Mouse (Mus musculus) midbrain, embryonic 13.5 days (tissue): Measurements from ENCODE around the gene Coq10a. TPM values are rescaled to one million over a fixed set of nuclear protein-coding genes. Genes with fewer than 3 reads are reported as not detected.

Experiments used
- ATAC-seq: fragments of 200-750 bp; cut with Nextera tagmentation; 2 replicates; pipeline ENCODE4 v1.8.0; 2017; ENCODE audit warnings: mild to moderate bottlenecking, moderate TSS enrichment, moderate library complexity
- H3K27ac ChIP-seq: fragments of 300-500 bp; sonication (generic); 2 replicates; pipeline ENCODE4 v1.5.1; 2015; ENCODE audit warnings: inconsistent platforms, mild to moderate bottlenecking, moderate library complexity
- H3K27me3 ChIP-seq: fragments of 300-500 bp; sonication (generic); 2 replicates; pipeline ENCODE4 v1.6.1; 2015; ENCODE audit warnings: mild to moderate bottlenecking, inconsistent platforms
- H3K36me3 ChIP-seq: fragments of 300-500 bp; sonication (generic); 2 replicates; pipeline ENCODE4 v1.6.1; 2015; ENCODE audit warnings: mild to moderate bottlenecking, inconsistent platforms
- H3K4me1 ChIP-seq: fragments of 300-500 bp; sonication (generic); replicated peaks from 2 replicates; pipeline ENCODE4 v1.6.1; 2015; ENCODE audit warnings: inconsistent platforms
- H3K4me2 ChIP-seq: fragments of 300-500 bp; sonication (generic); replicated peaks from 2 replicates; pipeline ENCODE4 v1.6.1; 2015; ENCODE audit warnings: moderate library complexity, mild to moderate bottlenecking, inconsistent platforms
- H3K4me3 ChIP-seq: fragments of 300-500 bp; sonication (generic); replicated peaks from 2 replicates; pipeline ENCODE4 v1.5.1; 2015; ENCODE audit warnings: mild to moderate bottlenecking, inconsistent platforms
- H3K9ac ChIP-seq: fragments of 300-500 bp; sonication (generic); replicated peaks from 2 replicates; pipeline ENCODE4 v1.6.1; 2015; ENCODE audit warnings: mild to moderate bottlenecking, inconsistent platforms
- H3K9me3 ChIP-seq: fragments of 300-500 bp; sonication (generic); 2 replicates; pipeline ENCODE4 v1.6.1; 2016; ENCODE audit warnings: mild to moderate bottlenecking, inconsistent platforms
- WGBS: fragments of 180-500 bp; shearing (Covaris S2); methylation state at CpG from one replicate; pipeline ENCODE4 v1.1.7; 2015; 5-methylcytosine and 5-hydroxymethylcytosine counted together
- polyA plus RNA-seq: library from polyadenylated mRNA; unstranded; fragments of >200 nt; fragmentation: Nextera tagmentation; extraction: Ambion mirVana; gene quantifications from 2 replicates; pipeline ENCODE4 v1.2.1, GENCODE M21; 2015

The Coq10a gene
- polyA plus RNA-seq, 1 experiment from 2014 or later, result 34.3 TPM

- H3K4me2 ChIP-seq, result no peak overlapping the region
- no peak overlapping the region for H3K27ac ChIP-seq
- no peak for ATAC-seq
- 90% methylated on average over 5 of the region's 5 CpGs for WGBS
- peaks cover 74% of the 10 kb centered on the region for H3K36me3 ChIP-seq
- H3K9me3 ChIP-seq, result no peaks in the 10 kb centered on the region
- H3K9ac ChIP-seq, result no peak overlapping the region
- no peaks in the 10 kb centered on the region for H3K27me3 ChIP-seq
- H3K4me3 ChIP-seq, result no peak overlapping the region
- peaks cover 27% of the 10 kb centered on the region for H3K4me1 ChIP-seq
These were observed 11.8 kb upstream of the Coq10a start for GRCm38 (mm10) chr10:128380565-128380964.

GRCm38 (mm10) chr10:128379260-128379659 is 10.5 kb upstream of the Coq10a start:
- Histone ChIP-seq H3K4me2 (peak overlapping the region; percentile 15; the same call in 1 of the 2 replicates), H3K4me3 (no peak overlapping the region; the same call in 1 of the 2 replicates), H3K36me3 (peaks cover 61% of the 10 kb centered on the region), H3K27ac (no peak overlapping the region), H3K9me3 (no peaks in the 10 kb centered on the region), H3K27me3 (no peaks in the 10 kb centered on the region), H3K4me1 (peaks cover 27% of the 10 kb centered on the region), H3K9ac (peak overlapping the region; percentile 100; the same call in 1 of the 2 replicates)
- no peak for ATAC-seq
- 94% methylated on average over 7 of the region's 7 CpGs for WGBS

GRCm38 (mm10) chr10:128378462-128378861 is 9.7 kb upstream of the Coq10a start:
- Histone ChIP-seq H3K4me1 (peaks cover 27% of the 10 kb centered on the region), H3K9me3 (no peaks in the 10 kb centered on the region), H3K27ac (peak overlapping the region; percentile 97; the same call in 1 of the 2 replicates), H3K27me3 (no peaks in the 10 kb centered on the region), H3K4me2 (peak overlapping the region; percentile 79), H3K9ac (peak overlapping the region; percentile 100), H3K4me3 (peak overlapping the region; percentile 96), H3K36me3 (peaks cover 53% of the 10 kb centered on the region)
- 40% methylated on average over 3 of the region's 3 CpGs for WGBS
- ATAC-seq, result no peak

GRCm38 (mm10) chr10:128377940-128378448 is 9.2 kb upstream of the Coq10a start:
- Histone ChIP-seq H3K9me3 (no peaks in the 10 kb centered on the region), H3K4me2 (peak overlapping the region; percentile 79), H3K27me3 (no peaks in the 10 kb centered on the region), H3K4me3 (peak overlapping the region; percentile 96), H3K36me3 (peaks cover 48% of the 10 kb centered on the region), H3K27ac (peak overlapping the region; percentile 97), H3K4me1 (peaks cover 27% of the 10 kb centered on the region), H3K9ac (peak overlapping the region; percentile 100)
- 55% methylated on average over 14 of the region's 14 CpGs for WGBS
- ATAC-seq, result no peak

GRCm38 (mm10) chr10:128377222-128377939 is 8.6 kb upstream of the Coq10a start:
- 0% methylated on average over 23 of the region's 47 CpGs for WGBS

GRCm38 (mm10) chr10:128376455-128377211 is 7.8 kb upstream of the Coq10a start, which contains the start of gene Ankrd52:
TSS of gene Ankrd52 (plus strand) at chr10:128377115.
- Histone ChIP-seq H3K27ac (peak within 1 kb of the TSS; percentile 97), H3K9me3 (no peaks in the 10 kb centered on the region), H3K36me3 (peaks cover 35% of the 10 kb centered on the region), H3K4me1 (peaks cover 27% of the 10 kb centered on the region), H3K4me2 (peak within 1 kb of the TSS; percentile 79), H3K9ac (peak within 1 kb of the TSS; percentile 100), H3K27me3 (no peaks in the 10 kb centered on the region), H3K4me3 (peak within 1 kb of the TSS; percentile 96)
- WGBS, result under 1% methylated on average over 60 of the region's 73 CpGs
- ATAC-seq, result peak; percentile 94

More at GRCm38 (mm10) chr10:128377222-128377939, 8.6 kb upstream of the Coq10a start:
- Histone ChIP-seq H3K36me3 (peaks cover 42% of the 10 kb centered on the region), H3K4me2 (peak overlapping the region; percentile 79), H3K4me1 (peaks cover 27% of the 10 kb centered on the region), H3K27ac (peak overlapping the region; percentile 97), H3K9ac (peak overlapping the region; percentile 100), H3K4me3 (peak overlapping the region; percentile 96), H3K9me3 (no peaks in the 10 kb centered on the region), H3K27me3 (no peaks in the 10 kb centered on the region)
- peak; percentile 80 for ATAC-seq

GRCm38 (mm10) chr10:128376099-128376454 is 7.3 kb upstream of the Coq10a start:
- Histone ChIP-seq H3K36me3 (peaks cover 30% of the 10 kb centered on the region), H3K27me3 (no peaks in the 10 kb centered on the region), H3K27ac (peak overlapping the region; percentile 97), H3K4me3 (peak overlapping the region; percentile 96), H3K4me2 (peak overlapping the region; percentile 79), H3K9me3 (no peaks in the 10 kb centered on the region), H3K9ac (peak overlapping the region; percentile 100), H3K4me1 (peaks cover 27% of the 10 kb centered on the region)
- ATAC-seq, result no peak
- WGBS, result 42% methylated on average over 4 of the region's 4 CpGs

- Histone ChIP-seq H3K4me1 (peaks cover 28% of the 10 kb centered on the region), H3K4me2 (no peak overlapping the region), H3K27me3 (no peaks in the 10 kb centered on the region), H3K36me3 (peaks cover 13% of the 10 kb centered on the region), H3K9me3 (no peaks in the 10 kb centered on the region), H3K4me3 (no peak overlapping the region), H3K9ac (no peak overlapping the region), H3K27ac (no peak overlapping the region)
- ATAC-seq, result no peak
- WGBS, result 76% methylated on average over 6 of the region's 6 CpGs
These were observed 5.6 kb upstream of the Coq10a start for GRCm38 (mm10) chr10:128374393-128374792.

- 84% methylated on average over 6 of the region's 6 CpGs for WGBS
- H3K9ac ChIP-seq, result no peak overlapping the region
- 0 out of 2 replicates have a peak, but pooled peaks cover under 1% of the 10 kb centered on the region for H3K36me3 ChIP-seq
- H3K4me3 ChIP-seq, result no peak overlapping the region
- H3K27me3 ChIP-seq, result no peaks in the 10 kb centered on the region
- H3K27ac ChIP-seq, result no peak overlapping the region
- no peak for ATAC-seq
- no peak overlapping the region for H3K4me2 ChIP-seq
- H3K4me1 ChIP-seq, result peaks cover 18% of the 10 kb centered on the region
- H3K9me3 ChIP-seq, result no peaks in the 10 kb centered on the region
These were observed 4.4 kb upstream of the Coq10a start for GRCm38 (mm10) chr10:128372989-128373748.

- ATAC-seq, result no peak
- Histone ChIP-seq H3K9ac (no peak overlapping the region), H3K4me3 (no peak overlapping the region), H3K36me3 (no peaks in the 10 kb centered on the region), H3K4me2 (no peak overlapping the region), H3K27ac (no peak overlapping the region), H3K9me3 (no peaks in the 10 kb centered on the region), H3K27me3 (no peaks in the 10 kb centered on the region), H3K4me1 (peaks cover 24% of the 10 kb centered on the region)
- 79% methylated on average over 5 of the region's 5 CpGs for WGBS
These were observed 3.3 kb upstream of the Coq10a start for GRCm38 (mm10) chr10:128372142-128372541.

- Histone ChIP-seq H3K27me3 (no peaks in the 10 kb centered on the region), H3K4me3 (no peak overlapping the region), H3K4me2 (no peak overlapping the region), H3K4me1 (peaks cover 18% of the 10 kb centered on the region), H3K9me3 (no peaks in the 10 kb centered on the region), H3K9ac (no peak overlapping the region), H3K27ac (no peak overlapping the region), H3K36me3 (peaks cover 5% of the 10 kb centered on the region; the same call in 1 of the 2 replicates)
- 67% methylated on average over 4 of the region's 4 CpGs for WGBS
- ATAC-seq, result no peak
These were observed 1.8 kb upstream of the Coq10a start for GRCm38 (mm10) chr10:128370601-128371000.
